Mouse (Mus musculus) intestine, postnatal 0 days (tissue): ENCODE results near the gene Mfsd13b. TPM values are rescaled to one million over a fixed set of nuclear protein-coding genes. Genes with fewer than 3 reads are reported as not detected.
"Not testable (repeated sequence)": the region's sequence is repeated elsewhere in the genome, so short reads cannot be mapped to it uniquely, and the experiment has no call there.

Experiments
- ATAC-seq: fragments of 200-750 bp; cut with Nextera tagmentation; 2 replicates; pipeline ENCODE4 v1.8.0; 2017; ENCODE audit warnings: mild to moderate bottlenecking, moderate TSS enrichment, moderate library complexity
- H3K27ac ChIP-seq: fragments of 300-500 bp; sonication (generic); 2 replicates; pipeline ENCODE4 v1.5.1; 2014; ENCODE audit warnings: mild to moderate bottlenecking, low read depth, low read length, moderate library complexity
- H3K27me3 ChIP-seq: fragments of 300-500 bp; sonication (generic); replicated peaks from 2 replicates; pipeline ENCODE4 v1.6.1; 2014; ENCODE audit warnings: low read length, mixed read lengths; ENCODE audit not compliant: control insufficient read depth, insufficient read depth
- H3K36me3 ChIP-seq: fragments of 300-500 bp; sonication (generic); 2 replicates; pipeline ENCODE4 v1.6.1; 2014; ENCODE audit warnings: mild to moderate bottlenecking, moderate library complexity; ENCODE audit not compliant: control insufficient read depth, insufficient read depth
- H3K4me1 ChIP-seq: fragments of 300-500 bp; sonication (generic); replicated peaks from 2 replicates; pipeline ENCODE4 v1.6.1; 2014; ENCODE audit warnings: antibody characterized with exemption, low read length, mixed read lengths; ENCODE audit not compliant: control insufficient read depth, insufficient read depth
- H3K4me2 ChIP-seq: fragments of 300-500 bp; sonication (generic); replicated peaks from 2 replicates; pipeline ENCODE4 v1.6.1; 2014; ENCODE audit warnings: low read depth, mild to moderate bottlenecking, moderate library complexity
- H3K4me3 ChIP-seq: fragments of 300-500 bp; sonication (generic); 2 replicates; pipeline ENCODE4 v1.5.1; 2014; ENCODE audit warnings: low read depth, low read length
- H3K9ac ChIP-seq: fragments of 300-500 bp; sonication (generic); 2 replicates; pipeline ENCODE4 v1.6.1; 2014; ENCODE audit warnings: mild to moderate bottlenecking, low read depth, low read length
- H3K9me3 ChIP-seq: fragments of 300-500 bp; sonication (generic); 2 replicates; pipeline ENCODE4 v1.6.1; 2016; ENCODE audit warnings: mixed run types; ENCODE audit not compliant: control insufficient read depth
- CTCF ChIP-seq: sonication (generic); IDR thresholded peaks from 2 replicates; pipeline ENCODE4 v1.5.1; 2016; ENCODE audit warnings: low read depth, mild to moderate bottlenecking, control low read depth, antibody characterized with exemption, moderate library complexity
- WGBS: fragments of 180-500 bp; shearing (Covaris S2); extraction: QIAGEN DNeasy Blood & Tissue Kit; methylation state at CpG from one replicate; pipeline ENCODE4 v1.1.7; 2014; 5-methylcytosine and 5-hydroxymethylcytosine counted together
- polyA plus RNA-seq: library from polyadenylated mRNA; unstranded; fragments of >200 nt; fragmentation: Nextera tagmentation; extraction: Ambion mirVana; gene quantifications from 2 replicates; pipeline ENCODE4 v1.2.1, GENCODE M21; 2015

Gene Mfsd13b
- polyA plus RNA-seq, 1 experiment from 2014 or later: 1.4 TPM

GRCm38 (mm10) chr7:121018778-121019177, 36.5 kb downstream of the Mfsd13b start:
- ATAC-seq: no peak
- no peak overlapping the region for H3K9ac ChIP-seq
- no peaks in the 10 kb centered on the region for H3K36me3 ChIP-seq
- no peak overlapping the region for H3K4me3 ChIP-seq
- no peaks in the 10 kb centered on the region for H3K4me1 ChIP-seq
- WGBS: 90% methylated on average over 3 of the region's 3 CpGs
- H3K9me3 ChIP-seq: no peaks in the 10 kb centered on the region
- TF ChIP-seq CTCF: no peak
- no peak overlapping the region for H3K4me2 ChIP-seq
- H3K27ac ChIP-seq: no peak overlapping the region
- H3K27me3 ChIP-seq: no peaks in the 10 kb centered on the region

- Histone ChIP-seq H3K9me3 (no peaks in the 10 kb centered on the region), H3K4me1 (no peaks in the 10 kb centered on the region), H3K9ac (no peak overlapping the region), H3K4me3 (no peak overlapping the region), H3K27me3 (no peaks in the 10 kb centered on the region), H3K27ac (no peak overlapping the region), H3K36me3 (no peaks in the 10 kb centered on the region), H3K4me2 (no peak overlapping the region)
- ATAC-seq: no peak
- 41% methylated on average over 8 of the region's 8 CpGs for WGBS
- TF ChIP-seq CTCF: peak; percentile 69
These were observed 38.0 kb downstream of the Mfsd13b start for GRCm38 (mm10) chr7:121020277-121020676.

- Histone ChIP-seq H3K36me3 (no peaks in the 10 kb centered on the region), H3K4me2 (no peak overlapping the region), H3K27me3 (no peaks in the 10 kb centered on the region), H3K4me1 (no peaks in the 10 kb centered on the region), H3K27ac (no peak overlapping the region), H3K4me3 (no peak overlapping the region), H3K9ac (no peak overlapping the region), H3K9me3 (no peaks in the 10 kb centered on the region)
- no peak for TF ChIP-seq CTCF
- WGBS: 64% methylated on average over 6 of the region's 6 CpGs
- ATAC-seq: no peak
These were observed 43.1 kb downstream of the Mfsd13b start for GRCm38 (mm10) chr7:121025221-121026008.

GRCm38 (mm10) chr7:121026300-121026699, 44.0 kb downstream of the Mfsd13b start:
- no peaks in the 10 kb centered on the region for H3K4me1 ChIP-seq
- WGBS: 37% methylated on average over 3 of the region's 3 CpGs
- ATAC-seq: no peak

GRCm38 (mm10) chr7:121029947-121030346, 47.6 kb downstream of the Mfsd13b start:
- H3K27me3 ChIP-seq, H3K9ac ChIP-seq, H3K36me3 ChIP-seq, H3K4me1 ChIP-seq, H3K9me3 ChIP-seq, ATAC-seq, H3K4me3 ChIP-seq, H3K27ac ChIP-seq, H3K4me2 ChIP-seq: not testable (repeated sequence)

More at GRCm38 (mm10) chr7:121026300-121026699, 44.0 kb downstream of the Mfsd13b start:
- TF ChIP-seq CTCF: no peak
- H3K36me3 ChIP-seq: no peaks in the 10 kb centered on the region
- no peak overlapping the region for H3K27ac ChIP-seq
- H3K4me3 ChIP-seq: no peak overlapping the region
- no peak overlapping the region for H3K4me2 ChIP-seq
- H3K9me3 ChIP-seq: no peaks in the 10 kb centered on the region
- H3K9ac ChIP-seq: no peak overlapping the region
- no peaks in the 10 kb centered on the region for H3K27me3 ChIP-seq

- Histone ChIP-seq H3K27ac (peak within 1 kb of the TSS; percentile 92), H3K9ac (peak within 1 kb of the TSS; percentile 99), H3K9me3 (no peaks in the 10 kb centered on the region), H3K4me2 (peak within 1 kb of the TSS; percentile 88), H3K4me3 (peak within 1 kb of the TSS; percentile 99), H3K4me1 (peaks cover 7% of the 10 kb centered on the region), H3K36me3 (no peaks in the 10 kb centered on the region), H3K27me3 (no peaks in the 10 kb centered on the region)
- ATAC-seq: peak; percentile 97
- TF ChIP-seq CTCF: peak; percentile 42
- WGBS: 2% methylated on average over 41 of the region's 43 CpGs
These were observed 51.7 kb downstream of the Mfsd13b start, which contains the start of gene Mettl9 for GRCm38 (mm10) chr7:121033856-121034652. Gene Mettl9 (plus strand): TSS chr7:121034445.
